Mouse (Mus musculus): ENCODE results near the gene BC034090. TPM values are rescaled to one million over a fixed set of nuclear protein-coding genes. Genes with fewer than 3 reads are reported as not detected.

The BC034090 gene
- polyA plus RNA-seq, 1 experiment: 11.1 TPM

- H3K4me3 ChIP-seq: no peak overlapping the region
- peaks cover 3% of the 10 kb centered on the region for H3K36me3 ChIP-seq (ENCODE audit: control insufficient read depth, insufficient read depth)
- no peak overlapping the region for H3K4me2 ChIP-seq (ENCODE audit: low read depth)
- no peak overlapping the region for H3ac ChIP-seq (ENCODE audit: control insufficient read depth, insufficient read length)
- TF ChIP-seq USF1 (IDR thresholded peaks at IDR 0.05; ENCODE audit: low read depth): no peak
- H3K79me2 ChIP-seq (ENCODE audit: control insufficient read depth, insufficient read depth): no peaks in the 10 kb centered on the region
- no peaks in the 10 kb centered on the region for H3K27me3 ChIP-seq (ENCODE audit: control insufficient read depth, insufficient read depth, insufficient read length)
Measured at GRCm38 (mm10) chr1:155205822-155206660, 38.2 kb downstream of the BC034090 start.

GRCm38 (mm10) chr1:155205311-155205710, 38.9 kb downstream of the BC034090 start:
- Histone ChIP-seq H3K4me2 (ENCODE audit: low read depth) (no peak overlapping the region), H3K36me3 (ENCODE audit: control insufficient read depth, insufficient read depth) (peaks cover 3% of the 10 kb centered on the region), H3ac (ENCODE audit: control insufficient read depth, insufficient read length) (no peak overlapping the region), H3K79me2 (ENCODE audit: control insufficient read depth, insufficient read depth) (no peaks in the 10 kb centered on the region), H3K27me3 (ENCODE audit: control insufficient read depth, insufficient read depth, insufficient read length) (no peaks in the 10 kb centered on the region), H3K4me3 (no peak overlapping the region)
- no peak for TF ChIP-seq REST (IDR thresholded peaks at IDR 0.05; ENCODE audit: insufficient read depth, insufficient read length)
- no peak for TF ChIP-seq E2F4 (IDR thresholded peaks at IDR 0.05; ENCODE audit: insufficient read depth)
- TF ChIP-seq MYOD1 (IDR thresholded peaks at IDR 0.05; ENCODE audit: control insufficient read depth in 1 of 3, insufficient read length in 2 of 3, low read depth in 2 of 3): no peak
- no peak for TF ChIP-seq TCF12 (IDR thresholded peaks at IDR 0.05; ENCODE audit: insufficient read depth, poor library complexity, severe bottlenecking)
- TF ChIP-seq TCF3 (IDR thresholded peaks at IDR 0.05; ENCODE audit: insufficient read length, low read depth): no peak
- TF ChIP-seq MYOG (IDR thresholded peaks at IDR 0.05; ENCODE audit: control insufficient read depth in 1 of 3, insufficient read depth in 1 of 3, insufficient read length in 2 of 3, low read depth in 2 of 3): no peak
- TF ChIP-seq USF1 (IDR thresholded peaks at IDR 0.05; ENCODE audit: low read depth): no peak
- no peak for TF ChIP-seq POLR2A (IDR thresholded peaks at IDR 0.05; ENCODE audit: insufficient read length, low read depth)
- no peak for TF ChIP-seq MAX (IDR thresholded peaks at IDR 0.05; ENCODE audit: low read depth)
- no peak for TF ChIP-seq SRF (IDR thresholded peaks at IDR 0.05; ENCODE audit: control insufficient read depth, insufficient read length, low read depth)

- Histone ChIP-seq H3K36me3 (ENCODE audit: control insufficient read depth, insufficient read depth) (peaks cover 3% of the 10 kb centered on the region), H3K4me2 (ENCODE audit: low read depth) (no peak overlapping the region), H3K79me2 (ENCODE audit: control insufficient read depth, insufficient read depth) (no peaks in the 10 kb centered on the region), H3K27me3 (ENCODE audit: control insufficient read depth, insufficient read depth, insufficient read length) (no peaks in the 10 kb centered on the region), H3K4me3 (no peak overlapping the region), H3ac (ENCODE audit: control insufficient read depth, insufficient read length) (no peak overlapping the region)
- TF ChIP-seq USF1 (IDR thresholded peaks at IDR 0.05; ENCODE audit: low read depth): no peak
- TF ChIP-seq TCF3 (IDR thresholded peaks at IDR 0.05; ENCODE audit: insufficient read length, low read depth): no peak
- TF ChIP-seq MYOG (IDR thresholded peaks at IDR 0.05; ENCODE audit: control insufficient read depth in 1 of 3, insufficient read depth in 1 of 3, insufficient read length in 2 of 3, low read depth in 2 of 3): no peak
- no peak for TF ChIP-seq TCF12 (IDR thresholded peaks at IDR 0.05; ENCODE audit: insufficient read depth, poor library complexity, severe bottlenecking)
- TF ChIP-seq POLR2A (IDR thresholded peaks at IDR 0.05; ENCODE audit: insufficient read length, low read depth): no peak
- no peak for TF ChIP-seq MYOD1 (IDR thresholded peaks at IDR 0.05; ENCODE audit: control insufficient read depth in 1 of 3, insufficient read length in 2 of 3, low read depth in 2 of 3)
- no peak for TF ChIP-seq CEBPB (IDR thresholded peaks at IDR 0.05; ENCODE audit: insufficient read depth, poor library complexity, severe bottlenecking)
- no peak for TF ChIP-seq SRF (IDR thresholded peaks at IDR 0.05; ENCODE audit: control insufficient read depth, insufficient read length, low read depth)
- no peak for TF ChIP-seq POLR2AphosphoS2 (IDR thresholded peaks at IDR 0.05; ENCODE audit: insufficient read length, low read depth)
Measured at GRCm38 (mm10) chr1:155204560-155205162, 39.6 kb downstream of the BC034090 start.

- Histone ChIP-seq H3K79me2 (ENCODE audit: control insufficient read depth, insufficient read depth) (no peaks in the 10 kb centered on the region), H3K27me3 (ENCODE audit: control insufficient read depth, insufficient read depth, insufficient read length) (no peaks in the 10 kb centered on the region), H3ac (ENCODE audit: control insufficient read depth, insufficient read length) (no peak overlapping the region), H3K36me3 (ENCODE audit: control insufficient read depth, insufficient read depth) (peaks cover 3% of the 10 kb centered on the region), H3K4me2 (ENCODE audit: low read depth) (no peak overlapping the region), H3K4me3 (no peak overlapping the region)
- TF ChIP-seq TCF12 (IDR thresholded peaks at IDR 0.05; ENCODE audit: insufficient read depth, poor library complexity, severe bottlenecking) (no peak), POLR2A (IDR thresholded peaks at IDR 0.05; ENCODE audit: insufficient read length, low read depth) (no peak), REST (IDR thresholded peaks at IDR 0.05; ENCODE audit: insufficient read depth, insufficient read length) (no peak), USF1 (IDR thresholded peaks at IDR 0.05; ENCODE audit: low read depth) (no peak), MYOD1 (IDR thresholded peaks at IDR 0.05; ENCODE audit: control insufficient read depth in 1 of 3, insufficient read length in 2 of 3, low read depth in 2 of 3) (no peak), E2F4 (IDR thresholded peaks at IDR 0.05; ENCODE audit: insufficient read depth) (no peak), MAX (IDR thresholded peaks at IDR 0.05; ENCODE audit: low read depth) (no peak), MYOG (IDR thresholded peaks at IDR 0.05; ENCODE audit: control insufficient read depth in 1 of 3, insufficient read depth in 1 of 3, insufficient read length in 2 of 3, low read depth in 2 of 3) (no peak), POLR2AphosphoS2 (IDR thresholded peaks at IDR 0.05; ENCODE audit: insufficient read length, low read depth) (no peak), SRF (IDR thresholded peaks at IDR 0.05; ENCODE audit: control insufficient read depth, insufficient read length, low read depth) (no peak), TCF3 (IDR thresholded peaks at IDR 0.05; ENCODE audit: insufficient read length, low read depth) (no peak), CEBPB (IDR thresholded peaks at IDR 0.05; ENCODE audit: insufficient read depth, poor library complexity, severe bottlenecking) (no peak)
Measured at GRCm38 (mm10) chr1:155203954-155204353, 40.3 kb downstream of the BC034090 start.

- no peak for TF ChIP-seq POLR2A (IDR thresholded peaks at IDR 0.05; ENCODE audit: insufficient read length, low read depth)
- no peak for TF ChIP-seq TCF12 (IDR thresholded peaks at IDR 0.05; ENCODE audit: insufficient read depth, poor library complexity, severe bottlenecking)
- TF ChIP-seq E2F4 (IDR thresholded peaks at IDR 0.05; ENCODE audit: insufficient read depth): no peak
- TF ChIP-seq TCF3 (IDR thresholded peaks at IDR 0.05; ENCODE audit: insufficient read length, low read depth): no peak
- TF ChIP-seq MYOG (IDR thresholded peaks at IDR 0.05; ENCODE audit: control insufficient read depth in 1 of 3, insufficient read depth in 1 of 3, insufficient read length in 2 of 3, low read depth in 2 of 3): no peak
- TF ChIP-seq USF1 (IDR thresholded peaks at IDR 0.05; ENCODE audit: low read depth): no peak
- TF ChIP-seq CEBPB (IDR thresholded peaks at IDR 0.05; ENCODE audit: insufficient read depth, poor library complexity, severe bottlenecking): no peak
- no peak for TF ChIP-seq MYOD1 (IDR thresholded peaks at IDR 0.05; ENCODE audit: control insufficient read depth in 1 of 3, insufficient read length in 2 of 3, low read depth in 2 of 3)
- no peak for TF ChIP-seq REST (IDR thresholded peaks at IDR 0.05; ENCODE audit: insufficient read depth, insufficient read length)
- peaks cover 3% of the 10 kb centered on the region for H3K36me3 ChIP-seq (ENCODE audit: control insufficient read depth, insufficient read depth)
- no peak overlapping the region for H3K4me3 ChIP-seq
- no peaks in the 10 kb centered on the region for H3K27me3 ChIP-seq (ENCODE audit: control insufficient read depth, insufficient read depth, insufficient read length)
- no peak overlapping the region for H3ac ChIP-seq (ENCODE audit: control insufficient read depth, insufficient read length)
- H3K79me2 ChIP-seq (ENCODE audit: control insufficient read depth, insufficient read depth): no peaks in the 10 kb centered on the region
- H3K4me2 ChIP-seq (ENCODE audit: low read depth): no peak overlapping the region
Measured at GRCm38 (mm10) chr1:155203101-155203500, 41.1 kb downstream of the BC034090 start.
